Mouse (Mus musculus) stomach, postnatal 0 days (tissue): Measurements from ENCODE around the gene Lrrk1.

Experiments used
- CTCF ChIP-seq: IDR thresholded peaks from 2 replicates; pipeline ENCODE4 v1.5.1; 2016; ENCODE audit warnings: antibody characterized with exemption, low read depth, mild to moderate bottlenecking, moderate library complexity
- EP300 ChIP-seq: optimal IDR thresholded peaks from 2 replicates; pipeline ENCODE3; 2016; ENCODE audit warnings: antibody characterized with exemption

DNA sequence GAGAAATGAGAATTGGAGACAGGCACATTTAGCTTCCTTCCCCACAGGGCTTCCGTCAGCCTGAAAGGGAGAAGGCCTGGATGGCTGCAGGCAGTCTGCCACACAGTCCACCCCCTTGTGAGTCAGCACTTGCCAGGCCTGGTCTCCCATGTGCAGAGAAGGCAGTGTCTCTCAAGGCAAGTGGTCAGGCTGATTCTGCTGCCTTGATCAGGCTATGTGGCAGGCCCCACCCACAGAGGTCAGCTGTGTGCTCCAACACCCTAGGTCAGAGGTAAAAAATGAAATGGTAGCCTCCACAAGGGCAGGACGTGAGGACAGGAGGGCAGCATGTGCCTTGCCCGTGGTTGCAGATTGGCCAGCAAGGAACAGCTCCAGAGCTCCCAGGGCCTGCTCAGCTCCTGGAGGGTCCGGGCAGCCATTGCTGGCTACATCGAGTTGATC lies 188.7 kb downstream of the Lrrk1 start:
- TF ChIP-seq CTCF (no peak), EP300 (no peak)
